Mouse (Mus musculus): ENCODE measurements around the gene Olfr1032.
"Not testable (repeated sequence)": the region's sequence is repeated elsewhere in the genome, so short reads cannot be mapped to it uniquely, and the experiment has no call there.

DNA sequence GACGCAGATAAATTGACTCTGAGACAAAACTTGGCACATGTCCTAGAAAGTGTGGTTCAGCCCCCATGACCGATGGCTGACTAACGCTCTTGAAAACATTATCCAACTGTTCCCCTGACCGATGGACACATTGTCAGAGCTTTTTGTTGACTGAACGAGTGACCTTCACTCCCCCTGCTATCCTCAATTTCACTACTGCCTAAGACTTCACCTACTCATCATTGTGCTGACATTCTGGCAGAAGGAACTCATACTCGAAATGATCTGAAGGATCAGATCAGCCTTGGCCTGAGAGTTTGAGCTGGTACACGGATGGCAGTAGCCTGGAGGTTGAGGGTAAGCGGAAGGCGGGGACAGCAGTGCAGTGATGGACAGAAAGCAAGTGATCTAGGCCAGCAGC, 16.2 kb downstream of the Olfr1032 start:
- not testable (repeated sequence) for TF ChIP-seq CTCF (IDR thresholded peaks at IDR 0.05; ENCODE audit: control insufficient read depth, insufficient read depth, insufficient read length); MYOG (IDR thresholded peaks at IDR 0.05; ENCODE audit: control insufficient read depth, extremely low read depth, insufficient read length)

Measured in C2C12 (cell line).